Mouse (Mus musculus) activated CD4-positive, CD25-positive, alpha-beta regulatory T cell, adult 9 weeks (primary cell): ENCODE results near the gene Frem3. TPM values are rescaled to one million over a fixed set of nuclear protein-coding genes. Genes with fewer than 3 reads are reported as not detected.

Experiments
- polyA plus RNA-seq: library from polyadenylated mRNA; unstranded; fragments of 100-300 nt; shearing (Covaris generic); gene quantifications from one replicate; pipeline ENCODE4 v1.2.1, GENCODE M21; 2017

The Frem3 gene
- polyA plus RNA-seq = not detected

DNA sequence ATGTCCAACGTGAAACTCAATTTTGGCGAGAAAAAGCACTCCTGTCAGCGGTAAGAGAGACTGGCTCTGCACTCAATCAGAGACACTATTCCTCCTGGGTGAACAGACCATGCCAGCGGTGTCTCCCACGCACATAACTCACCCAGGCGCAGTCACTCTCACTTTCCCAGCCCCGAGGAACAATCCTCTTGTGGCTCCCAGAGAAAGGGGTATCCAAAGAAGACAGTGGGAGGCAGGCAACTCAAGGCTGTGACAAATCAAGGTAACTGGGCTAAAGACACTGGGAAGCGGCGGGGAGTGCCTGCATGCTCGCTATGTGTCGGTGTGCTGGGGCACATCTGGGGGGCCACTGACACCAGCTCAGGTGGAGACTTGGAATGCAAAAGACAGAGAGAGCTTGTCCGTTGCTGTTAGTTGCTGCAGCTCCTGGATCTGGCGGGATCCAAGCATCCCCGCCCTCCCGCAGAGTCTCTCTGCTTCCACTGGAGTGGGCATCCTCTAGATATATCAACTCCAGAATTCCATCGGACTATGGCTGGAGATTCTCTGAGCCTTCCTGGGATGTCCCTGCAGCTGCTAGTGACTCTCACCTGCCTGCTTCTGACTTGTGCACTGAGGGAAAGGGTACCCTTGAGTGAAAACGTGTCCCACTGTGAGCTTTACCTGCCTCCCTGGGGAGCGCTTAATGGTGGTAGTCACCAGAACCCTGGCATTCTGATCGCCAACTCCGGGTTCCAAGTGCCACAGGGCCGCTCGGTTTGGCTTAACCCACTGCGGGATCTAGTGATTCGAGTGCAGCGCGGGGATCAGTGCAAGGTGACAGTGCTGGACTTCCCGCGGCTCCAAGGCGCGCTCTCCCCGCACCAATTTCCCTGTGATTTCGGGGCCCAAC, at the start of gene Frem3:
TSS of gene Frem3 (plus strand) at position 532 of the 892 bp plus-strand sequence.

DNA sequence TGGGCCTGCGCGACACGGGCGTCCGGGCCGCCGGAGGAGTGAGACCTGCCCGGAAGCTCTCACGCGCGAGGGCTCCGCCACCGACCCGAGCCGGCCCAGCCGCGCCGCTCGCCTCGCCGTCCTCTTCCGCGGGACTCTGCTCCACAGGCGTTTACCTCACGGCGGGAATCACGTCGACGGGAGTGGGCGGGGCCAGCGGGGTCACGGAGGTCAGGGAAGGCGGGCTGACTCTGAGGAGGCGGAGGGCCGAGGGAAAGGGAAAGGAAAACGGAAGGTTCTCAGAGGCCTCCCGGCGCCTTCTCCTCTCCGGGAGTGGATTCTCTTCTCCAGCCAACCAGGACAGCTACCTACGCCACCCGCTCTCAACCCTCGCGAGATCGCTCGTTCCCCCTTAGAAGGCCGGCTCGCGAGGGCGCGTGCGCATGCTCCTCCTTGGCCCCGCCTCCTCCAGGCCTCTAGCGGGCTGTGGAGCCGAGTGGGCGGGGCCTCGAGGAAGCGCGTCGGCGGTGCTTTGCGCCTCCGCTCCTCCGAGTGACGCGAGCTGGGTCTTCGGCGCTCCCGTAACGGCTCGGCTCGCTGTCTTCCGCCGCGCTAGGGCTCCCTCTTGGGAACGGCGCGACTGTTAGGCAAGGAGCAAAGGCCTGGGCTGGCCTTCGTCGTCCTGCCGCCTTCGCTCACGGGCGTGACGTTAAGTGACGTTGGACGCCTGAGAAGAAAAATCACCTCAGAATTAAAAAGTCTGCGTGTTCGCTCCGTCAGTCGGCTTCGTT, 128.5 kb downstream of the Frem3 start, which contains the start of gene Smarca5:
TSS of gene Smarca5 (minus strand) at position 343 of the 770 bp plus-strand sequence.

Other genes with a start within 250 kb of the Frem3 start
- 2.8 TPM for gene Gypa, start 117.3 kb upstream of the Frem3 start, polyA plus RNA-seq
- gene Smarca5, start 128.4 kb downstream of the Frem3 start, polyA plus RNA-seq = 9.6 TPM